Mouse (Mus musculus): ENCODE measurements at regions not wholly inside any gene's neighbourhood (a gene's known extent, or its start where the extent isn't known, plus 50 kb on each side); places are given as distances from the start of the nearest gene placed in this dataset.

GRCm38 (mm10) chr13:113536306-113536705, 82.1 kb downstream of the Snx18 start:
- no peak for DNase-seq

- DNase-seq = no peak
These were observed 83.5 kb downstream of the Snx18 start for GRCm38 (mm10) chr13:113534664-113535455.

GRCm38 (mm10) chr13:113533884-113534445, 84.4 kb downstream of the Snx18 start:
- DNase-seq = no peak

GRCm38 (mm10) chr13:113526997-113527396, 91.4 kb downstream of the Snx18 start:
- no peak for DNase-seq

GRCm38 (mm10) chr13:113523503-113523902, 94.9 kb downstream of the Snx18 start:
- DNase-seq = no peak

- no peak for DNase-seq
These were observed 100.2 kb downstream of the Snx18 start for GRCm38 (mm10) chr13:113518144-113518543.

- no peak for DNase-seq
These were observed 102.3 kb downstream of the Snx18 start for GRCm38 (mm10) chr13:113516102-113516501.

DNA sequence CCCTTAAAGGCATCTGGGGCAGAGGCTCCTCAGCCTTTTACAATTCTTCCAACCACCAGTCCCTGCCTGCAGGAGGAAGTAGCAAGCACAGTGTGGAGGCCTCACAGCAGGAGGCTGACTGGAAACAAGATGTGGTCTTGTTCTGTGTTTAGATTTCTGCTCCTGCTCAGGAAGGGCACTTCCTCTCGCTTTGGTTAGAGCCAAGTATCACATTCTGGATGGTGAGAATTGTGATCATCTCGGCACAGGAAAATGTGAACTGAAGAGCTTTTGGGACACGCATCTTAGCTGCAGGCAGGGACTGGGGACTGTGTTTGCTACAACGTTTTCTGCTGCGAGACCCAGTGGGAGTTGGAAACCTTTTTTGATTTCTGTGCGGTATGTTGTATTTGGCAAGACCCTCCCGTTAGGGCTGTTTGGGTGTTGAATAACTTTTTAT, 103.2 kb downstream of the Snx18 start:
- DNase-seq = peak; percentile 43 to 64

DNA sequence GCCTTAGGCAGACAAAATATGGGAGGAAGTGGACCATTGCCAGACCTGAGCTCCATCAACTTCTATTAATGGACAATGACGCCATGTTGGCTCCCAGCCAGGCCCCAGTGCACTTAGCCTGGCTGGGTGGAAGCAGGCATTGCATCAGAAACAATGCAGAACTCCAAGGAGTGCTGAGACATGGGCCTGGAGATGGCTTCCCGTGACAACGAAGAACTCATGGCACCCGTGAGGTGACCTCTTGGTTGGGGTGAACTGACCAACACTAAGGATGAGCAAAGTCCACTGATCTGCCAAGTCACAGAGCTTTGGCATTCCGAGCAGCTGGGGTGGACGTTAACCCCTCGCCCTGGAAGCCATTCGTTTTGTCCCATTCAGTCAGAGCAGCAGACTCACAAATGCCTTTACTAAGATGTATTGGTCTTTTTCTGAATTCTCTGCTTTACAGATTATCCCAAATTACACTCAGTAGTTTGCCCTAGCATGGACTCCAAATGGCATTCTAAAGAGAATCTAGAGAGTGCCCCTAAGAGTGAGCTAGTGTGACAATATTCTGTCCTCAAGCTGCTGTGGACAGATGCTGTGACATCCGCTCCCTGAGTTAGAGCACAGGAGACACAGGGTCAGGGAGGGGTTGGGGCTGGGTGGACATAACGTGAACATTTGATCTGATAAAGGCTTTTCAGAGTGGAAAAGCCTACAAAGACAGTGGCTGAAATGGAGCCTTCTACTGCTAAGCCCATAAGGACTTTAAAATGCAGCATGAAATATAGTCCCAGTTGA, 108.8 kb downstream of the Snx18 start:
- peak; percentile 83 to 91 for DNase-seq

- DNase-seq = no peak
These were observed 110.1 kb downstream of the Snx18 start for GRCm38 (mm10) chr13:113508124-113508728.

DNA sequence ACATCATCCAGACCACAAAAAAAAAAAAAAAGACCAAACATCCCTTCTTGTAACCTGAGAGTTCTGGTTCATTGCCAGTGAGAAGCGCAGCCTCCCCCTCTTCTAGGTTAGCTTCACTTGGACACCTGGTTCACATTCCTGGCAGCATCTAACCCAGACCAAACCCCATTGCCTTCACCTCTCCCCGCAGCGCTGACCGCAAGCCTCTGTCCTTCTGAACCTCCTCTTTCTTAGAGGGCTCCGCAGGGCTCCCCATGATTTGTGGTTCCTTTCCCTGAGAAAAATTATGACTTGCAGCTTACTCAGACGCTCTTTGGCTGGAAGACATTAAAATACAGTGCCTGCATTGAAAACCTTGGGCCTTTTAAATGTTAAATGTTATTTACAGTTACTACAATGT, 115.8 kb downstream of the Snx18 start:
- DNase-seq = no peak

- DNase-seq = no peak
These were observed 116.3 kb downstream of the Snx18 start for GRCm38 (mm10) chr13:113502059-113502458.

DNA sequence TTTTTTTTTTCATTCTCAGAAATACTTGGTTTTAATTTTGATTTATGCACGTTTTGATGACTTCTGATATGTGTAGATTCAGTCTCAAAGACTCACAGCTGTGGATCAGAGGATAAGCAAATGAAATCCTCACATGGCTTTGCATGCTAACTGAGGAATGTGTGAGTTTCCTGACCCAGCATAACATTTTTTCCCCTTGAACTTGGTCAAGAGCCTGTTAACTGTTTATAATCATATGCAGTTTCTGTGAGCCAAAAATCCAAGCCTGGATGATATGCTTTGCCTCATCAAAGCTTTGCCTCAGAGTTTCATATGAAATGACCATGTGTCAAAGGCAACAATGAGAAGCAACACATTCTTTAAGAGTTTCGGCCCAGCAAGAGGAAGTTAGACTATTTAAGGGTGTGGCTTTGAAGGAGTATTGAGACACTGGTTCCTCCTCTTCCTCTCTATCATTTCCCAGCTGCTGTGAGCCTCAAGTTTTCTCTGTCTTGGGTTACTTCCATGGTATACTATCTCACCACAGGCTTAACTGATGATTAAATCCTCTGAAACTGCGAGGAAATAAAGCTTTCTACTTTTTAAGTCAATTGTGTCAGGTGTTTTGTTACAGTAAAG, 117.9 kb downstream of the Snx18 start:
- no peak for DNase-seq

DNA sequence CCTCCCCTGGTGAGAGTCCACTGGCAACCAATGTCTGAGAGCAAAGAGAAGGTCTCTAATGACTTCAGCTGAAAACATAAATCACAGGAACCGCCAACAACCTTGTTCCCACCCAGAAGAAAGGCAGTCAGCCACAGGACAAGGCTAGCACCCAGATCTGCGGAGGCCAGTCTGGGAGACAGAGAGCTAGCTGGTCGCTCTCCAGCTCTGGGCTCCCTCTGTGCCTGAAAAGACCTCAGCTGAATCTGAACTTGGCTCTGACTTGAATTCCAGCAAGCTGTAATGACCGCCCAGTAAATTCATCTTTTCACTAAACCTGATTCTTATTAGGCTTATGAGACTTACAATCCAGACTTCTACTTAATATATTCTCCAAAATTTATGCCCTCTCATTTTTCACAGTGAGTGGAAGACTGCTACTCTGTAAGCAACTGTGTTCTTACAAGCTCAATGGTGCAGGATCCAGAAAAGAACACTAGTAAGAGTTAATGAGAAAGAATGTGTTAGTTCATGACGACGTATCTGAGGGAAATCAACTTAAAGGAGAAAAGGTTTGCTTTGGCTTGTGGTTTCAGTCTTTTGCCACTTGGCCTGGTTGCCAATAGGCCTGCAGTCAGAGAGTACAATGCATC, 119.2 kb downstream of the Snx18 start:
- no peak for DNase-seq

DNA sequence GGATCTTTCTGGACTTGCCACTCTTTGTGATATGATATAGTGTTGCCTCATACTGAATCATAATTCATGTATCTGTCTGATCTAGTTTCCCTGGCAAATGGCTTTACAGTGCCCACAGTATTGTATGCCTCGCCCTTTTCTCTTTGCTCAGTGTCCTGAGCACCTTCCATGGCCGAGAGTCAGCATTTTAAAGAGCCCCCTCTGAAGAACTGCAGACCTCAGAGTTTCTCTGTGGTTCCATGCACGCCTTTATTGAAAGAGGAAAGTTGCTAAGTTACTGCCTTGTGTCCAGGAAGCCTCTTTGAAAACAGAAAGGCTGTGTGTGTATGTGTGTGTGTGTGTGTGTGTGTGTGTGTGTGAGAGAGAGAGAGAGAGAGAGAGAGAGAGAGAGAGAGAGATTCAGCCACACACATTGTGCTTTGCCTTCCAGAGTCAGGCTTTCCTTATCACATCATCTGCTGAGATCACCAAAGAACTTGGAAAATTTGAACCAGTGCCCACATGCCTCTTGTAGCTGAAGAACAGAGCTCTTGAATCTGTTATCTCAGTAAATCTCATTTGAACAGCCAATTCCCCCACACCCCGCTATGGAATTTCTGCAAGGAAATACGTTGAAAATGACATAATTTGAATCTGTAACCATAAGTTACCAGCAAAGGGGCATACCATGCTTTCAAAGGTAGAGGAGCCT, 122.6 kb downstream of the Snx18 start:
- DNase-seq = no peak

GRCm38 (mm10) chr13:113495136-113495535, 123.2 kb downstream of the Snx18 start:
- DNase-seq = no peak

- DNase-seq = no peak
These were observed 123.7 kb downstream of the Snx18 start for GRCm38 (mm10) chr13:113494688-113495087.

GRCm38 (mm10) chr13:113489951-113490822, 128.2 kb downstream of the Snx18 start:
- DNase-seq = no peak

- no peak for DNase-seq
These were observed 131.9 kb downstream of the Snx18 start for GRCm38 (mm10) chr13:113486368-113486955.

DNA sequence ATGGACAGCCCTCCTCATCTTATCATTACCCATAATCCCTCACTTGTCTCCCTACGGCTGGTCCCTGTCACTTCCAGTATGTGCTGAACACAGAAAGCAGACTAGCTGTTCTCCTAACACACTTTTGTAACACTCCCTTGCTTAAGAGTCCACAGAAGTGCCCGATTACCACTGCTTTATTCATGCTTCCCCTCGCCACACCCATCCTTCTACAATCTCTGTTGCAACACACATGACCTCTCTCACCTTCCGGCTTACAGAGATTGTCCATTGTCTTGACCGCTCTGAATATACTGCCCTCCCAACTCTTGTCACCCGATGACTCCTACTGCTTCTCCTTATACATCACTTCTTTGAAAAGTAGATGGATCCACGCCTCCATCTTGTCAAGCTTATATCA, 132.9 kb downstream of the Snx18 start:
- no peak for DNase-seq

Data from cerebellum, postnatal 25 days (tissue).